Mouse (Mus musculus): ENCODE data around the gene Fuom.
"Not testable (repeated sequence)": the region's sequence is repeated elsewhere in the genome, so short reads cannot be mapped to it uniquely, and the experiment has no call there.

Fuom gene

DNA sequence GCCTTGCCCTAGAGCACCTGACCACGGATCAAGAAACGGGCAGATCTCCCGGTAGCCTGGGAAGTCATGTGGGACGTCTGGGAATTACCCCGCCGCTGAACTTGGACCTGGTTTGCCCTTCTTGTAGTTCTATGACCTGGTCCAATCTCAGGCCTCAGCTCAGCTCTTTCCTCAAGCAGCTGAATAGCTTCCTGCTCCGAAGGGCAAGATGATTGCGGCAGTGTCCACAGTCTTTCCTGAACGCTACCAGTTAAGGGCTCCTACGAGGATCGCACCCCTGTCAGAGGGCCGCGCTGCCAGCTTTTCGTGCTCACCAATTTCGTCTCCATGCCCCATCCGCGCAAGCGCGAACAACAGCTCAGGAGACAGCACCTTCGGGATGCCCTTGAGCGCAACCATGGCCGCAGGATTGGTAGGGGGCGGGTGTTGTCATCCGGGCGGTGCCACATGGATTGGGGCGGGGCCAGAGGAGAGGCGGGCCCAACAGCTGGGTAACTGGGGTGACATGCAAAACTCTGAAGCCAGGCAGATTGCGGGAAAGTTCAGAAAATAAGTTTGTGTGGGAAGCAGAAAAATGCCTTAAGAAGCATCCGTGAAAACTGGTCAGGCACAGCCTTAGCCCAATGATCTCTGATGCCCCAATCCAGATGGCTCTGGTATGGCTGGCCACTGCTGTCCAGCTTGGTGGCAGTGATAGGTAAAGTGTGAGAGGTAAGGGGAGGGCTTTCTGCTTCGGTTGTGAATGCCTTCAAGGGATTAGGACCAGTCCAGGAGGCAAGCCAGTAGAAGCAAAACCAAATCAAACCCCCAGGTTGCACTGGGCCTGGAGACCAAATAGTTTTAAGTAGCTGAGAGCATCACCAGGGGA, at the start of gene Fuom:
Gene Fuom (minus strand): TSS at position 449 of the 868 bp plus-strand sequence.
- peak; percentile 91 for DNase-seq (ENCODE audit: low spot score)

DNA sequence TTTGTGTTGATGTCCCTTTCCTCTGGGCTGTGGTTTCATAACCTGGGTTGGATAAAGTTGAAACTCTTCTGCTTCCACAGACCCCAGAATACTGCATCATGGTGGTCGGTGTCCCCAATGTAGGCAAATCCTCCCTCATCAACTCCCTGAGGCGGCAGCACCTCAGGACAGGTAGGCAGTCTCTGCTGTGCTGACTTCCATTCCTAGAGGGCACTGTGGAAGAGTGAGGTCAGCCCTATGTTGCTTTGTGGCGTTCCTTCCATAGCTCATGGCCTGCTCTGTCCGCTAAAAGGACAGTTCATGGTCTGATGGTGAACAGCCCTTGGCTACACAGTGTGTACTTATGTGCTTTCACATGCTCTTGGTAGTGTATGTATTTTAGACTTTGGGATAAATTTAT, 42.3 kb upstream of the Fuom start:
- no peak for DNase-seq (ENCODE audit: low spot score)

DNA sequence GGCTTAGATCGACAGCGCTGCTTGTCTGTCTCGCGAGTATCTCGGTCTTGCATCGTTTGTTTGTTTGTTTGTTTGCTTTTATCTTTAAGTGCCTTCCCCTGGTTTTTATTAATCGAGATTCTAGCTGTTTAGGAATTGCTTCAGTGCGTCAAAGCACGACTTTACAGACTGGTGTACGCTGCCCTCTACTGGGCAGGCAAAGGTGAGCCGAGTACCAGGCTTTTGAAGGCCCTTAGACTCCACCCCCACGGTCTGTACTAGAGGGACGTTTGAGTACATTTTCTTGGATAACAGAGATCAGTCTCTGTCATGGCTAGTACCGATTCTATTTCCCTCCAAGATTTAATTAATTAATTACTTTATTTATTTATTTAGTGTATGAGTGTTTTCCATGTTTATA, 39.1 kb upstream of the Fuom start:
- DNase-seq (ENCODE audit: low spot score), result peak; percentile 73

DNA sequence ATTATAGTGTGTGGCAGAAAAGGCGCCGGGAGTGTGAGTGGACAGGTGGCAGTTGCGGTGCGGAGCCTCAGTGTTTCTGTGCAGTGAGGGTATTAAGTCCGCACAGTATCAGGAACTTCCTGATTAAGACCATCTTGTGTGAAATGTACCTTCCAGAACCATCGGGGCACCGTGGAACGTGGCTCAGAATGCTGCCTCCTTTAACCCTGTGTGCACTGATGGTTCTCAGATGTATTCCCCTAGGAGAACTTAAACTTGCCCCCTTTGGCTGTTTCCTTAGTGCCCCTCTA, 35.7 kb upstream of the Fuom start:
- no peak for DNase-seq (ENCODE audit: low spot score)

DNA sequence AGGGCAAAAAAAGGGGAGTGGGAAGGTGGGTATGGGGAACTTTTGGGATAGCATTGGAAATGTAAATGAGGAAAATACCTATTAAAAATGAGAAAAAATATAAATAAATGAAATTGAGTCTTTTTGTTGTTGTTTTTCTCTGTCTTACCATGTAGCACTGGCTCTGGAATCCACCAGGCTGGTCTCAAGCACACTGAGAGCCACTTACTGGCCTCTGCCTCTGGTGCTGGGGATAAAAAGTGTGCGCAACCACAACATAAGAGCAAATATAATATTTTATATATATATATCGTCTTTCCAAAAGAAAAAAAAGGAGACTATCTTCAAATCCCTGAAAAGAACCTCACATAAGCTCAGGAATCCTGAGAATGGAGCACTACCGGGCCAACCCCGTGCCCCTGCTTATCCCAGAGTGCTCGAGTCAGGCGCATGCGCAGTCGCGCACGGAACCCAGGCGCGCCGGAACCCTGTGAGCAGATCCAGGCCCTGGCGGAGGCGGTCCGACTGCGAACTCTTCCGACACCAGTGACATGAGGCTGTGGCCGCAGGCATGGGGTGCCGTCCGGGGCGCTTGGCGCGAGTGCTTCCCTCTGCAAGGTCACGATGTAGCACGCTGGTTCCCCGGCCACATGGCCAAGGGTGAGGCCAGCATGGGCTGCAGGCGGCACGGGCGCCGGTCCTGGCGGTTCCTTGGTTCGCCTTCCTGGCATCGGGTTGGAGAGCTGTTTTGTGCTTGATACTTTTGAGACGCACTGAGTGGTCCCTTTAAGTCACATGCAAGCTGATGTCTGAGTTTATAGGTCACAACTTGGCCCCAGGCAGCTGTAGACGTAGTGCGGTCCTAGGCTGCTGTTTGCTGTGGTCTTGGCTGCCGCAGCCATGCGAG, 35.1 kb upstream of the Fuom start, which contains the start of gene Mtg1:
Gene Mtg1 (plus strand): TSS at position 430 of the 886 bp plus-strand sequence.
- peak; percentile 95 for DNase-seq (ENCODE audit: low spot score)

DNA sequence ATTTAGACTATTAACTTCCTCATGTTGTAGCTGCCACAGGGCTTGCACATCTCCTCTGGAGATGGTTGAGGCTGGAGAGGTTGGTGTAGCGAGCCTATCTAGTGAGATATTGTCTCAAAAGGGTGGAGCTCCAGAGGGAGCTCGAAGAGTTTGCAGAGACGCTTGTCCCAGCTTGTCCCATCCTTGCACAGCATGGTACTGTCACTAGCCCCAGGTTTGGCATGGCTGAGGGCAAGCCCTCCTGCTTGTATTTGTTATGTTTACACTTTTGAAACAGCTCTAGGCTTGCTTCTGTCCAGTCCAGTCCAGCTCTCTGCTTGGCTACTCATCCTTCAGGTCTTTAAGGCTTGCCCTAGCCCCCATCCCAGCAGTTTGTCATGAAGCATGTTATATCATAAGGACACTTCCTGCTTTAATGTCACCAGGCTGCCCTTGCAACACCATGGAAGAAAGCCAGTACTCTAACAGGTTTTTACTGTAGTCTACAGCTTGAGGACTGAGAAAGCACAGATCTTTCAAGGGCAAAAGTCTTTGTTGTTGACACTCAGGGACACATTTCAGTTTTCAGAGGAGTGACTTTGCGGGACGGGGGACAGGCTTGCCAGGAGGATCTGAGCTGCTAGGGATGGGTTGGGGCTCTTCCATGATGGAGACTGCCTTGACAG, 33.0 kb upstream of the Fuom start:
- peak; percentile 55 for DNase-seq (ENCODE audit: low spot score)

DNA sequence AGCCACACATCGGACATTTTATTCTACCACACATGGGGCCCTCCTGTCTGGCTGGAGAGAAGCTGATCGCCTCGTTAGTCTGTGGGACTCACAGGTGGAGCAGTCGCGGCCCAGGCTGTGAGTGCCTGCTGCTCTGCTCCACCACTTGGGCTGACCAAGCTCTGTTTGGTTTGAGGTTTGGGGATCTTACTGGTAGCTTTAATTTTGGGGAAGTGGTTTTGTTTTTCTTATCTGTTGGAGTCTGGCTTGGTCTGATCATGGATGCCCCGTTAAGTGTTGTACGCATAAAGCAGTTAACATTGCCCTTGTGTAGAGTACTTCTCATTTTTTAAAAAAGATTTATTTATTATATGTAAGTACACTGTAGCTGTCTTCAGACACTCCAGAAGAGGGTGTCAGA, 31.8 kb upstream of the Fuom start:
- not testable (repeated sequence) for DNase-seq (ENCODE audit: low spot score)

DNA sequence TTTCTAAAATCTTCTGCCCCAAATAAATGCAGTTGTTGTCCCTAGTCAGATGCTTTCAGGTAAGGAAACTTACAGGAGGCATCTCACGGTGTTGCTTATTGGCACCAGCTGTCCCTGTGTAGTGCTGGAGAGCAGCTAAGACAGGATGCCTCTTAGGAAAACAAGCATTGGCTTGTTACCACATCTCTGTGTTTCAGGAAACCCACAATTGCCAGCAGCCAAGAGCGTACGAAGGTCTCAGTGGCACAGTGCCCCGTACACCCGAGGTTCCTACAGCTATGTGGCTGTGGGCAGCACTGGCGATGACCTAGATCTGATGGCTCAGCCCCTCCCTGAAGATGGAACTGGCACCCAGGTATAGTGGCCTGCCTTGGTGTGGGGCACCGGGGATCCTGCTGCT, 29.9 kb upstream of the Fuom start:
- DNase-seq (ENCODE audit: low spot score), result not testable (repeated sequence)

DNA sequence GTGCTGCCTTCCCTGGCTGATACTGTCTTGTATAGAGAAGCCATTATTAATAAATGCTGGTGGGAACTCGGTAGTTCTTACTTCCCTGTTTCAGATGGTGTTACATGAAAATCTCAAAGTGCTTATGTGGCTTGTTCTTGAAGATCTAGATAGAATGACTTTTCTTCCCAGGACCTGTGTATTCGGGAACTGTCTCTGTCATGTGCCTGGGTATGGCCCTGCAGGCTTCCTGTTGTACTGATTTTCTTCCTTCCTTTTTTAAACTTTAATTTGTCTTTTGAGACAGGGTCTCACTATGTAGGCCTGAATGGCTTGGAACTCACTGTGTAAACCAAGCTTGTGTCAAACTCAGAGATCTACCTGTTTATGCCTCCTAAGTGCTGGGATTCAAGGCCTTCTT, 25.7 kb upstream of the Fuom start:
- no peak for DNase-seq (ENCODE audit: low spot score)

DNA sequence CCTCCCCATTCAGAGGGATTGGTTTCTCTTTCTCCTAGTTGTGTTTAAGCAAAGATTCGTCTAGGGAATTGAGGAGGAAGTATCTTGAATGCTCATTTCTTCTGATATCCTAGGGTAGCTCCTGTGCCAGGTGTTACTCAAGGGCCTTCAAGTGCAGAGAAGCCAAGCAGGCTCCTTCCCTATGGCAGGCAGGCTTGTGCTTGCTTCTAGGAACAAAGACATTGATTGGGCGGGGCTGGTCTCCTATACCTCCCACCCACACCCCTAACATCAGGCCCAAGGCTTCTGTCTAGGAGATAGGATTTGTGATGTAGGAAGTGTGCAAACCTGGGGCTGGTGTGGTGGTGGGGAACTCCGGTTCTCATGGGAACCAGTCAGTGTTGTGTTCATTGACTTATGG, 24.7 kb upstream of the Fuom start:
- DNase-seq (ENCODE audit: low spot score), result no peak

DNA sequence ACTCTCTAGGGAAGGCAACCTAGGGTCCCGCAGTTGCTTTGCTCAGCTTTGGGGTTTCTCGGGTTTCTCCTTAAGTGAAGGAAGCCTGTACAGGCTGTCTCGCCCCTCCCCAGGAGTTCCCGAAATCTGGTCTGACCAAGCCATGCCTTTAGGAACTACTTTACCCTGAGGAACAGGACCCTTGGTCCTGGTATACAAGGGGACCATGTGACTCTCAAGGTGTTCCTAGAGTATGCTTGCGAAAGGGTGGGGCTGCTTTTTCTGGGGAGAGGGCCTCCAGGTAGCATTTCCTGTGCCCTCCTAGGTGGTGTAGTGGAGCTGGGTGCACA, 23.7 kb upstream of the Fuom start:
- DNase-seq (ENCODE audit: low spot score), result no peak

DNA sequence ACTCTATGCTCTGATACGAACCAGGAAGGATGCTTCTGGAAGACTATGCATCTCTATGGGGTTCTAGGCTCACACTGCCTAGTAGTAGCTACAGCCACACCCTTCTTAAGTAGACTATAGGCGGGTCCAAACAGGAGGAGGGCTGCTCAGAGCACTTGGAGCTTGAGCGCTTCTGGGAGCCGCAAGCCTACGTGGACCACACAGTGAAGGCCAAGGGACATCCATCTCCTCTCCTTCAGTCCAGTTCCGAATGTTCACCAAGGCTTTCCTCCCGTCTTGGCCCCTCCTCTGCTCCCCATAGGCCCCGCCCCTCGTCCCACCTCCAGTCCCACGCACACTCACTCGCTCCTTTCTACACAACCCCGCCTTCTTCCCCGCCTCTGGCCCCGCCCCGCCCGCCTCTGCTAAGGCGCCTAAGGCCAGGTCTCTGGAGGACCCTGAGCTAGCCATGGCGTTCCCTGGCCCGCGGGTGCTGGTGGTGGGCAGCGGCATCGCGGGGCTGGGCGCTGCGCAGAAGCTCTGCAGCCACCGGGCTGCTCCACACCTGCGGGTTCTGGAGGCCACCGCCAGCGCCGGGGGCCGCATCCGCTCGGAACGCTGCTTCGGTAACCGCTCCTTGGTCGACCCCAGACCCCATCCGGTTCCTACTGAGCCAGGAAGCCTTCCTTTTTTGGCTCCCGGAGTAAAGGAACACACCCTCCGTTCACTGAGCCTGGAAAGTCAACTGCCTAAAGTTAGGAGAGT, 23.2 kb upstream of the Fuom start:
- peak; percentile 97 for DNase-seq (ENCODE audit: low spot score)

DNA sequence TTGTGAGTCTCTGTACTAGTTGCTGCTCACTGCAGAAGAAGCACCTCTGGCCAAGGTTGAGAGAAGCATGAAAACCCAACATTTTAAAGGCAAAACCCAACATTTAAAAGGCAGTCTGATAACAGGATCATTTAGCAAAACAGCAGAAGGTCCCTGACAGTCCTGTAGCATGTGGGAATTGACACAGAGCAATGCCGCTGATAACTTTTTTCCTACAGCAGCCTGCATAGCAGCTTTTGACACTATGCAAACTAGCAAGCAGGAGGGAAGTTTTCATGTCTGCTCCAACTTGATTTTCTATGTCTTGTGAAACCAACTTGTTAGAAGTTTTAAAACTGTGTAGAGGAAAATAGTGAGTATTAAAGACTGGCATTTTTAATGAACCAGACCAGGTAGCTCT, 22.1 kb upstream of the Fuom start:
- no peak for DNase-seq (ENCODE audit: low spot score)

DNA sequence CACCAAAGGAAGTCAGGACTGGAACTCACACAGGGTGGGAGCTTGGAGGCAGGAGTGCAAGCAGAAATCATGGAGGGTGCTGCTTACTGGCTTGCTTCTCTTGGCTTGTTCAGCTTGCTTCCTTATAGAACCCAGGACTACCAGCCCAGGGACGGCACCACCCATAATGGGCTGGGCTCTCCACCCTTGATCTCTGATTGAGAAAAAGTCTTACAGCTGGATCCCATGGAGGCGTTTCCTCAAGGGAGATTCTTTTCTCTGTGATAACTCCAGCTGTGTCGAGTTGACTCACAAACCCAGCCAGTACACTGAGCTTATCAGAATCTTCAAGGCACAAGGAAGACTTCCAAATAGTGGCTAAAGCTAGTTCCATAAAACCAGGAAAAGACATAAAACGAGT, 20.5 kb upstream of the Fuom start:
- no peak for DNase-seq (ENCODE audit: low spot score)

DNA sequence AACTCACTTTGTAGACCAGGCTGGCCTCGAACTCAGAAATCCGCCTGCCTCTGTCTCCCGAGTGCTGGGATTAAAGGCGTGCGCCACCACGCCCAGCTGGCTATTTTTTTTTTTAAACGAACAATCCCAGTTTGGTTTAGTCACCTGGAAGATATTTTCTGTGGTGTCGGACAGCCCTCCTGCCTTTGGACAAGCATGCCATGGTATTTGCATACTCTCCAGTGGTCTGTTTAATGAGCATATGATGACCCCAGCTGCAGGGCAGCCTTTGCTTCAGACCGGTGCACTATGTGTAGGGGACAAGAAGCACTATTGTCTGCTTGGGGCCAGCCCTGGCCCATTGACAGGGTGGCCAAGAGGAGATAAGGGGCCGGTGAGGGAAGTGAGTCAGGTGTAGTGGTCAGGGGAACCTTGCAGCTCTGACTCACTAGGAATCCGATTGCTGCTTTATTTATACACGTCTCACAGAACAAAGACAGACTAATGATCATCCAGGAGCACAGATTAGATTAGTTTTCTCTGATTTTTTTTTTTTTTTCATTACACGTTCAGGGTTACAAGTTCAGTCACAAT, 19.2 kb upstream of the Fuom start:
- peak; percentile 32 for DNase-seq (ENCODE audit: low spot score)

DNA sequence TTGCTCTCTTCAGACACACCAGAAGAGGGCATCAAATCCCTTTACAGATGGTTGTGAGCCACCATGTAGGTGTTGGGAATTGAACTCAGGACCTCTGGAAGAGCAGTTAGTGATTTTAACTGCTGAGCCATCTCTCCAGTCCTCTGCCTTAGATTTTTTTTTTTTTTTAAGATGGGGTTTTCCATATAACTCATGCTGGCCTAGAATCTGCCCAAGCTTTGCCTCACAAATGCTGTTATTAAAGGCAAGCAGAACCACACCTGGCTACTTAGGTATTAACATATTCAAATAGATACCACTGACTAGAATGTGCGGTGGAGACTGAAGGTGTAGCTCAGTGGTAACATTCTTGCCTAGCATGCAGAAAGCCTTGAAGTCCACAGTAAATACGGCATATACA, 18.2 kb upstream of the Fuom start:
- no peak for DNase-seq (ENCODE audit: low spot score)

DNA sequence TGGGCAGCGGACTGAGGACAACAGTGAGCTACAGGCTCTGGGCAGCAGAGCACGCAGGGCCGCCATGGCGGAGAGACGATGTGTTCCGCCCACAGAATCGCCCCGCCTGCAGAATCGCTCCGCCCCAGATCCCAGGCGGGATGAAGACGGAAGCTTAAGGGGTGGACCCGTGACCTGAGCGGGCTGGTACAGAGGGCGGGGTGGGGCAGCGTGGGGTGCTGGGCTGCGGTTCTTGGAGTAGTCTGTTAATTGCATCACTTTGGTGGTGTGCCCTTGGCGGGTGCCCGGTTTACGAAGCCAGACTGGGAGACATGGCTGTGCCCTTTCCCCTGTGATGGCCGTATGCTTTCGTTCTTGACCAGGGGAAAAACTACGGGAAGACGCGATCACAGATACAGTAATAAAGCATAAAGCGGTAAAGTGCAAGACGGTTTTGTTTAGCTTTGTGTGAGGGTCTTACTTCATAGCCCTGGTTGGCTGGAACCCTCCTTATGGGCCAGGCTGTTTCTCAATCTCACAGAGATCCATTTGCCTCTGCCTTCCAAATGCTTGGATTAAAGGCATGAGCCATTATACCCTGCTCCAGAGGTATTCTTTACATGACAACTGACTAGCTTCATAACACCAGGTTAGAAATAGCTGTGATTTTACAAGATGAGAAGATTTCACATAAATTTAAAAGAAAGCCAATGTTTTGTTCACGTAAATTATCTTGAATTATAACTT, 14.3 kb upstream of the Fuom start, which contains the start of gene Echs1:
Gene Echs1 (minus strand): TSS at position 148 of the 726 bp plus-strand sequence.
- DNase-seq (ENCODE audit: low spot score), result peak; percentile 93

DNA sequence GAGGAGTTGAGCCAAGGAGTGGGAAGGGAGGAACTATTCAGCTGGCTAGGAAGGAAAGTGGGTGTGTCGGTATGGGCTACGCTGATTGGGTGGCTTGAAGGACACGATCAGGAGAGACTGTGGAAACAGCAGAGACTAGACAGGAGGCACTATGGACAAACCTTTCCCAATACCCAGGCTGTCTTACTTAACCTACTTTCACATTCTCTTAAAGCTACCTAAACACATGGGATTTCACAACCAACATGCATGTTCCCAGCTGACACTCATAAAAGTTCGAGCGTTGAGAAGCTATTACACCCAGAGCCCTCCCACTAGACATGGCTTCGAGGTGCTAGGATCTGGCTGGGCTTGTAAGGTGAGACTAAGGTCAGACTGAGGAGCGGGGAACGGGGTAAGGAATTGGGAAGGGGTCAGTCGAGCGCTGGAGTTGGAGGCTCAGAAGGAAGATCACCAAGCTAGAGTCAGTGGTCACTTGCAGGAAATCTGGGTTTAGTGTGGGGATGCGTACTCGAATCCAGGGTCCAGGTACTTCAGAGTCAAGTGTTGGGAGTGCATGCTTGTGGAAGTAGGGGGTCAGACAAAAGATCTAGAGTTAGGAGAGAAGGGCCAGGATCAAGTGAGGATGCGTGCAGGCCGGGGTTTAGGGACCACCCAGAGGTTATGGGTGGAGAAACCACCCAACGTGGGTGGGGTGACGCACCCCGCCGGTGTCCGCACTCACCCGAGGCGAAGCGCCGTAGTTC, 13.5 kb upstream of the Fuom start, which contains the start of gene Paox:
Gene Paox (plus strand): TSS at position 217 of the 746 bp plus-strand sequence.
- DNase-seq (ENCODE audit: low spot score), result peak; percentile 70

DNA sequence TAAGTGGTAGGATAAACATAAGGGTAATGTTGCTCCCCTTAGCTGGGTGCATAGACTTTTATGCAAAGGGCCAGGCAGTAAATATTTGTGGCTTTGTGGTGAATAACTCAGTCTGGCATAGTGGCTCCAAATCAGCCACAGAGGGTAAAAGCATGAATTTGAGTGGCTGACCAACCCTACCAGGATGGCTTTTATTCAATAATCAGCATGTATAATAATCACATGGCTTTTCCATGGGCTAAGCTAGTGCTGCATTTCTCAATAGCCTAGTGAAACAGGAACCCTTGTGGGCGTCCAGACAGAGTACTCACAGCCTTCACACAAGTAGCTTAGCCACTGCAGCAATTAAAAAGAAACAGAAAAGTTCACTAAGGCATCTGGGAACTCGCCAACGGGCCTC, 9.7 kb upstream of the Fuom start:
- DNase-seq (ENCODE audit: low spot score), result no peak

DNA sequence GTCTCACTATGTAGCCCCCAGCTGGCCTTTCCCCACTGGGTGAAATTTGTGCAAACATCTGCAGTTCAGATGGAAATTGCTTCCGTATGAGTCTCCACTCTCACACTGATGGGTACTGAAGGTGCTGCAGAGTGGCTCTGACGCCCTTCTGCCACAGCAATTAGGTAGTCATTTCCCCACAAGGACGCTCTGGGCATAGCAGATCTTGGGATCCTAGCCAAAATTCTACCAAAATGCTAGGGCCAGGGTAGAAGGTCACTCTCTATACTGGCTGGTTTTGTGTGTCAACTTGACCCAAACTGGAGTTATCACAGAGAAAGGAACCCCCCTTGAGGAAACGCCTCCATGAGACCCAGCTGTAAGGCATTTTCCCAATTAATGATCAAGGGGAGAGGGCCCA, 1.8 kb upstream of the Fuom start:
- no peak for DNase-seq (ENCODE audit: low spot score)
